Mouse (Mus musculus) myocyte (in vitro differentiated cells): ENCODE results near the gene Gnb3.

Source experiments
- MYOD1 ChIP-seq, 3 experiments: IDR thresholded peaks; one replicate each; pipeline ENCODE4 v1.6.1; 2011; ENCODE audit warnings: control low read depth in 2 of 3, low read depth in 2 of 3, mild to moderate bottlenecking in 2 of 3, moderate library complexity in 1 of 3; ENCODE audit not compliant: insufficient read length in 2 of 3, control insufficient read depth in 1 of 3
- MYOG ChIP-seq, 3 experiments: IDR thresholded peaks; one replicate each; pipeline ENCODE4 v1.6.1; 2011; ENCODE audit warnings: control low read depth in 2 of 3, low read depth in 2 of 3, mild to moderate bottlenecking in 2 of 3; ENCODE audit not compliant: insufficient read length in 2 of 3, control insufficient read depth in 1 of 3, insufficient read depth in 1 of 3
- POLR2A ChIP-seq: IDR thresholded peaks from one replicate; pipeline ENCODE4 v1.6.1; 2011; ENCODE audit warnings: low read depth, mild to moderate bottlenecking, control low read depth, moderate library complexity; ENCODE audit not compliant: insufficient read length
- POLR2AphosphoS2 ChIP-seq: IDR thresholded peaks from one replicate; pipeline ENCODE4 v1.6.1; 2011; ENCODE audit warnings: low read depth, control low read depth; ENCODE audit not compliant: insufficient read length

DNA sequence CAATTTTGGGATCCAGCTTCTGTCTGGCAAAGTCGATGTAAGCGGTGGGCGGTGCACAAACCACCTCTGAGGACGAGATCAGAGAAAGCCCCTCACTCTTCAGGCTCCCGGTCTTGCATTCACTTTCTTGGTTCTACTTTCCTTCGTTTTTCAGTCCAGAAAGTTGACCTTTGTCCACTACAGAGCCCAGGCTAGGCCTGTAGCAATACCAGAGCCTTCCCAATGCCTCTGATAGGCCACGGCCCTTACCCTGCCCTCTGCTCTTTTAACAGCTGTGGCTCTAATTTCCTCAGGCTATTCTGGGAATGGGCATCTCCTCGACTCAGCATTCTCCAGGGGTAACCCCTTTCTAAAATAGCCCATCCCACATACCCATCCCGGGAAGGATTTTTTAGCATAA lies 27.2 kb downstream of the Gnb3 start:
- TF ChIP-seq POLR2AphosphoS2 (peak; percentile 53), MYOD1 (IDR thresholded peaks at IDR 0.05; ENCODE audit: control insufficient read depth in 1 of 3, insufficient read length in 2 of 3, low read depth in 2 of 3) (peak in 2 of 3 experiments; percentile 43 to 62), POLR2A (no peak), MYOG (IDR thresholded peaks at IDR 0.05; ENCODE audit: control insufficient read depth in 1 of 3, insufficient read depth in 1 of 3, insufficient read length in 2 of 3, low read depth in 2 of 3) (peak in 2 of 3 experiments; percentile 77 to 78)
